ENCODE assay signal across 8 mouse cellular contexts in the genomic region with DNA sequence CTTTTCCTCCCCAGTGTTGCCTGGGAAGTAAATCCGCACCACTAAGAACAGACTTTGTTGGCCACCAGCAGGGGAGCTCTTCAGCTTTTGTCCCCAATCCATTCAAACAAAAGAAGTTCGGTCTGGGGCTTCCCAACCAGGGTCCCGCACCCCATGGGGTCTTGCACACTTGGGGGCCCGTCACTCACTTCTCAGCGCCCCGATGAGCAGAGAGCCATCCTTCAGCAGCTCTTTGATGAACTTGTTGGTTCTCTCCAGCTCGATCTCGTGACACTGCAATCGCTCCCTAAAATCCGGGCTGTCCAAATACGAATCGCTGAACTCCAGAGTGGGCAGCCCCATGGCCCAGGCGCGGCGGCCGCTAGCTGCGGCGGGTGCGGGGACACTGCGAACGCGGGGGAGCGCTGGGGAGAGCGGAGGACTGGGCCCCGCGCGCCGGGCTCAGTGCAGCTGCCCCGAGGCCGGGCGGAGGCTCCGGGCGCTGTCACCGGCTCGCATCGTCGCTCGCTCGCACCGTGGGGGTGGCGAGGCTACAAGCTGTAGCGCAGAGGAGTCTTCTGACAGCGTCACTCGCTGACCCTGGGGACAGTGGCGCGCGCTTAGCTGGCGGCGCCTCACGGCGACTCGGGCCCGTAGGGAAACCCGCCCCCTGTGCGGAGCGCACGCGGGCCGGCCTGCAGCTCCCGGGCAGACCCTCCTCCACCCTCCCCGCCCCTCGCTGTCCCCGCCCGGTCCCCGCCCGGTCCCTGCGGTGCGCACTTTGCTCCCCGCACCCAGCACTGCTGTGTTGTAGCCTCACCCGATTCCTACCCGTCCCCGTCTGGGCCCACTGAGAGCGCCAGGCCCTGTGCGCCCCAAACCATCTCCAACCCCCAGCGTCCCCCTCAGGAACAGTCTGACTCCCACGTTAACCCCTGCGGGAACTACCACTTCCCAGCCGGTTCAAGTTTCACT. TPM values are rescaled to one million over a fixed set of nuclear protein-coding genes. Genes with fewer than 3 reads are reported as not detected.
DNase-seq lines count a peak whose midpoint lies in the region; ATAC-seq and TF ChIP-seq lines count a peak whose summit lies in the region.

Gene Arhgap42 (minus strand): TSS at position 664 of the 954 bp plus-strand sequence.

- no peaks in the 10 kb centered on the region for H3K9me3 ChIP-seq in heart, embryonic 11.5 days (replicated peaks; ENCODE audit: control insufficient read depth, low read length)
- H3K9me3 ChIP-seq in kidney, embryonic 14.5 days (ENCODE audit: control insufficient read depth, low read length) = no peaks in the 10 kb centered on the region
- no peaks in the 10 kb centered on the region for H3K9me3 ChIP-seq in limb, embryonic 14.5 days (ENCODE audit: control insufficient read depth, low read length)
- H3K9me3 ChIP-seq in midbrain, postnatal 0 days (ENCODE audit: low read length) = no peaks in the 10 kb centered on the region

- H3K36me3 ChIP-seq in spleen, adult 2 months (ENCODE audit: control insufficient read depth, insufficient read depth, low read length) = no peaks in the 10 kb centered on the region
- H3K36me3 ChIP-seq in heart, embryonic 11.5 days (ENCODE audit: control insufficient read depth, insufficient read depth, low read length) = no peaks in the 10 kb centered on the region
- no peaks in the 10 kb centered on the region for H3K36me3 ChIP-seq in kidney, embryonic 14.5 days (ENCODE audit: control insufficient read depth, insufficient read depth, low read length)
- H3K36me3 ChIP-seq in limb, embryonic 14.5 days (ENCODE audit: control insufficient read depth, insufficient read depth, low read length) = no peaks in the 10 kb centered on the region
- no peaks in the 10 kb centered on the region for H3K36me3 ChIP-seq in midbrain, postnatal 0 days (ENCODE audit: insufficient read depth, low read length)
- no peaks in the 10 kb centered on the region for H3K36me3 ChIP-seq in testis, adult 2 months (ENCODE audit: control insufficient read depth, insufficient read depth, low read length)

- H3K9ac ChIP-seq in heart, embryonic 11.5 days (ENCODE audit: low read depth, low read length) = peak within 1 kb of the TSS; percentile 88
- H3K9ac ChIP-seq in kidney, embryonic 14.5 days (ENCODE audit: low read depth, low read length) = peak within 1 kb of the TSS; percentile 89
- H3K9ac ChIP-seq in limb, embryonic 14.5 days (ENCODE audit: low read depth, low read length, severe bottlenecking) = peak within 1 kb of the TSS; percentile 99
- peak within 1 kb of the TSS; percentile 84 for H3K9ac ChIP-seq in midbrain, postnatal 0 days (replicated peaks; ENCODE audit: low read length, poor library complexity, severe bottlenecking)

- peak in 1 of 2 experiments; percentile 5 for DNase-seq in spleen, adult 2 months (ENCODE audit: low read depth in 1 of 2, low spot score in 2 of 2)
- no peak for DNase-seq in spleen, adult 12 weeks (ENCODE audit: low spot score)
- DNase-seq in fibroblast of lung, adult 2 months (ENCODE audit: low read depth) = peak; percentile 58
- peak; percentile 86 for DNase-seq in limb, embryonic 14.5 days (ENCODE audit: low spot score)
- DNase-seq in midbrain, postnatal 0 days (ENCODE audit: low spot score) = peak; percentile 78

- H3K4me3 ChIP-seq in spleen, adult 2 months (ENCODE audit: extremely low read depth, insufficient read depth, insufficient read length) = peak within 1 kb of the TSS; percentile 39
- H3K4me3 ChIP-seq in heart, embryonic 11.5 days (ENCODE audit: low read depth, low read length) = peak within 1 kb of the TSS; percentile 80
- peak within 1 kb of the TSS; percentile 78 for H3K4me3 ChIP-seq in kidney, embryonic 14.5 days (ENCODE audit: low read length)
- peak within 1 kb of the TSS; percentile 87 for H3K4me3 ChIP-seq in limb, embryonic 14.5 days (replicated peaks; ENCODE audit: low read length)
- peak within 1 kb of the TSS; percentile 90 for H3K4me3 ChIP-seq in midbrain, postnatal 0 days (ENCODE audit: low read depth, low read length)
- H3K4me3 ChIP-seq in testis, adult 2 months (ENCODE audit: control insufficient read depth, low read depth, low read length) = peak within 1 kb of the TSS; percentile 84

- H3K4me1 ChIP-seq in spleen, adult 2 months (ENCODE audit: control insufficient read depth, insufficient read depth, insufficient read length) = no peaks in the 10 kb centered on the region
- H3K4me1 ChIP-seq in heart, embryonic 11.5 days (ENCODE audit: control insufficient read depth, insufficient read depth, low read length) = no peaks in the 10 kb centered on the region; the same call in 1 of the 2 replicates
- peaks cover 12% of the 10 kb centered on the region for H3K4me1 ChIP-seq in kidney, embryonic 14.5 days (ENCODE audit: control insufficient read depth, insufficient read depth, low read length)
- H3K4me1 ChIP-seq in limb, embryonic 14.5 days (ENCODE audit: control insufficient read depth, insufficient read depth, low read length) = peaks cover 14% of the 10 kb centered on the region
- H3K4me1 ChIP-seq in midbrain, postnatal 0 days (ENCODE audit: insufficient read depth, low read length) = no peaks in the 10 kb centered on the region
- H3K4me1 ChIP-seq in testis, adult 2 months (ENCODE audit: control insufficient read depth, insufficient read depth, low read length) = peaks cover 3% of the 10 kb centered on the region

- no peak for TF ChIP-seq CTCF in spleen, adult 2 months (IDR thresholded peaks at IDR 0.05; ENCODE audit: extremely low read depth, insufficient read depth, insufficient read length, insufficient replicate concordance)
- TF ChIP-seq CTCF in midbrain, postnatal 0 days (IDR thresholded peaks at IDR 0.05) = peak; percentile 78
- TF ChIP-seq CTCF in testis, adult 2 months (IDR thresholded peaks at IDR 0.05; ENCODE audit: control insufficient read depth, insufficient read depth, insufficient replicate concordance, low read depth, low read length) = no peak

- ATAC-seq in heart, embryonic 11.5 days (replicated peaks; ENCODE audit: insufficient number of reproducible peaks, low FRiP score, low TSS enrichment) = peak; percentile 83
- peak; percentile 93 for ATAC-seq in kidney, embryonic 14.5 days (ENCODE audit: low FRiP score, low TSS enrichment)
- ATAC-seq in limb, embryonic 14.5 days (ENCODE audit: low FRiP score, low read depth) = peak; percentile 83
- ATAC-seq in midbrain, postnatal 0 days (ENCODE audit: low FRiP score) = peak; percentile 90

- H3K27me3 ChIP-seq in spleen, adult 2 months (ENCODE audit: control insufficient read depth, insufficient read depth, low read length) = peaks cover 5% of the 10 kb centered on the region
- no peaks in the 10 kb centered on the region for H3K27me3 ChIP-seq in heart, embryonic 11.5 days (ENCODE audit: control insufficient read depth, insufficient read depth, low read length)
- H3K27me3 ChIP-seq in kidney, embryonic 14.5 days (ENCODE audit: control insufficient read depth, insufficient read depth, low read length) = no peaks in the 10 kb centered on the region
- H3K27me3 ChIP-seq in limb, embryonic 14.5 days (ENCODE audit: control insufficient read depth, insufficient read depth, low read length) = no peaks in the 10 kb centered on the region
- no peaks in the 10 kb centered on the region for H3K27me3 ChIP-seq in midbrain, postnatal 0 days (ENCODE audit: insufficient read depth, low read length)
- H3K27me3 ChIP-seq in testis, adult 2 months (ENCODE audit: control insufficient read depth, insufficient read depth, low read length) = no peaks in the 10 kb centered on the region

- H3K27ac ChIP-seq in spleen, adult 2 months (ENCODE audit: insufficient read depth, low read length) = peak within 1 kb of the TSS; percentile 29; the same call in 1 of the 2 replicates
- peak within 1 kb of the TSS; percentile 84 for H3K27ac ChIP-seq in heart, embryonic 11.5 days (ENCODE audit: low read depth, low read length)
- peak within 1 kb of the TSS; percentile 91 for H3K27ac ChIP-seq in kidney, embryonic 14.5 days (ENCODE audit: low read depth, low read length)
- H3K27ac ChIP-seq in limb, embryonic 14.5 days (replicated peaks; ENCODE audit: low read depth, low read length) = peak within 1 kb of the TSS; percentile 97
- peak within 1 kb of the TSS; percentile 68 for H3K27ac ChIP-seq in midbrain, postnatal 0 days (ENCODE audit: low read depth, low read length)
- H3K27ac ChIP-seq in testis, adult 2 months (ENCODE audit: control insufficient read depth, insufficient read depth, low read depth, low read length) = no peak within 1 kb of the TSS

- 3% methylated on average over 72 of the region's 78 CpGs for WGBS in spleen, adult 2 months
- under 1% methylated on average over 69 of the region's 78 CpGs for WGBS in heart, embryonic 11.5 days (ENCODE audit: insufficient replicate concordance)
- under 1% methylated on average over 69 of the region's 78 CpGs for WGBS in kidney, embryonic 14.5 days
- under 1% methylated on average over 39 of the region's 78 CpGs for whole genome bisulfite sequencing in limb, embryonic 14.5 days
- WGBS in midbrain, postnatal 0 days = 1% methylated on average over 63 of the region's 78 CpGs

- TF ChIP-seq POLR2A in spleen, adult 2 months (IDR thresholded peaks at IDR 0.05; ENCODE audit: low read depth, low read length) = no peak
- peak; percentile 73; the same call in 1 of the 2 replicates for TF ChIP-seq POLR2A in limb, embryonic 14.5 days (IDR thresholded peaks at IDR 0.05; ENCODE audit: borderline replicate concordance, extremely low read depth, insufficient read depth, insufficient read length)
- TF ChIP-seq POLR2A in testis, adult 2 months (IDR thresholded peaks at IDR 0.05; ENCODE audit: control insufficient read depth, low read depth, low read length) = no peak

- peak within 1 kb of the TSS; percentile 67 for H3K4me2 ChIP-seq in heart, embryonic 11.5 days
- H3K4me2 ChIP-seq in kidney, embryonic 14.5 days (replicated peaks; ENCODE audit: low read depth, low read length) = peak within 1 kb of the TSS; percentile 50
- H3K4me2 ChIP-seq in limb, embryonic 14.5 days (replicated peaks; ENCODE audit: low read depth, low read length, severe bottlenecking) = peak within 1 kb of the TSS; percentile 53
- peak within 1 kb of the TSS; percentile 86 for H3K4me2 ChIP-seq in midbrain, postnatal 0 days (ENCODE audit: low read depth, low read length, poor library complexity, severe bottlenecking)

RNA-seq across cellular contexts. Expression of gene Arhgap42, which starts in this region (rescaled TPM):
- 1.4 and 1.9 TPM in 2 replicates for polyA plus RNA-seq in spleen, adult 2 months (2012; rRNA removed)
- polyA plus RNA-seq in heart, embryonic 11.5 days (2014; fragmentation: Nextera tagmentation; extraction: Ambion mirVana) = 12.3 TPM in 2 replicates
- 27.0 and 43.4 TPM in 2 replicates for polyA plus RNA-seq in kidney, embryonic 14.5 days (2014; fragmentation: Nextera tagmentation; extraction: Ambion mirVana)
- 21.3 and 22.2 TPM in 2 replicates for polyA plus RNA-seq in limb, embryonic 14.5 days (2012; rRNA removed)
- polyA plus RNA-seq in limb, embryonic 14.5 days (2014; fragmentation: Nextera tagmentation; extraction: Ambion mirVana) = 40.5 and 42.2 TPM in 2 replicates
- 9.0 and 11.2 TPM in 2 replicates for total RNA-seq in midbrain, postnatal 0 days (2014; rRNA removed)
- polyA plus RNA-seq in midbrain, postnatal 0 days (2015; fragmentation: Nextera tagmentation; extraction: Ambion mirVana) = 11.3 and 11.7 TPM in 2 replicates
- polyA plus RNA-seq in testis, adult 2 months (2012; rRNA removed) = 0.89 and 1.4 TPM in 2 replicates

Comparison
In these comparisons a context has a peak if more than half of its experiments do, and no peak if none do; other contexts are left out.
1. H3K4me3 ChIP-seq: peak in every context shown above with its lines; median percentile 90 in midbrain, postnatal 0 days; 87 in limb, embryonic 14.5 days; 84 in testis, adult 2 months; 80 in heart, embryonic 11.5 days; 78 in kidney, embryonic 14.5 days; 39 in spleen, adult 2 months.